Mouse (Mus musculus): ENCODE data around the gene Arhgef28. TPM values are rescaled to one million over a fixed set of nuclear protein-coding genes. Genes with fewer than 3 reads are reported as not detected.

Arhgef28 gene
- polyA plus RNA-seq, 1 experiment from 2014 or later = 9.9 TPM

- Histone ChIP-seq H3K27me3 (replicated peaks; ENCODE audit: control insufficient read depth, insufficient read depth, low read length) (no peaks in the 10 kb centered on the region), H3K9ac (ENCODE audit: low read length) (no peak overlapping the region), H3K4me3 (ENCODE audit: low read depth, low read length) (no peak overlapping the region), H3K36me3 (ENCODE audit: control insufficient read depth, insufficient read depth, low read length) (no peaks in the 10 kb centered on the region), H3K4me2 (ENCODE audit: low read length) (no peak overlapping the region), H3K9me3 (replicated peaks; ENCODE audit: control insufficient read depth, low read length) (no peaks in the 10 kb centered on the region), H3K4me1 (ENCODE audit: control insufficient read depth, insufficient read depth, low read length) (0 out of 2 replicates have a peak, but pooled peaks cover 2% of the 10 kb centered on the region), H3K27ac (ENCODE audit: low read depth, low read length) (no peak overlapping the region)
- WGBS = 64% methylated on average over 6 of the region's 6 CpGs
- no peak for DNase-seq (ENCODE audit: low spot score)
- ATAC-seq = no peak
These were observed 33.2 kb downstream of the Arhgef28 start for GRCm38 (mm10) chr13:98173008-98173407.

- no peak overlapping the region for H3K9ac ChIP-seq (ENCODE audit: low read length)
- no peak overlapping the region for H3K27ac ChIP-seq (ENCODE audit: low read depth, low read length)
- H3K36me3 ChIP-seq (ENCODE audit: control insufficient read depth, insufficient read depth, low read length) = no peaks in the 10 kb centered on the region
- WGBS = 66% methylated on average over 11 of the region's 11 CpGs
- H3K4me3 ChIP-seq (ENCODE audit: low read depth, low read length) = no peak overlapping the region
- H3K27me3 ChIP-seq (replicated peaks; ENCODE audit: control insufficient read depth, insufficient read depth, low read length) = no peaks in the 10 kb centered on the region
- ATAC-seq = no peak
- H3K9me3 ChIP-seq (replicated peaks; ENCODE audit: control insufficient read depth, low read length) = no peaks in the 10 kb centered on the region
- H3K4me1 ChIP-seq (ENCODE audit: control insufficient read depth, insufficient read depth, low read length) = 0 out of 2 replicates have a peak, but pooled peaks cover 2% of the 10 kb centered on the region
- no peak overlapping the region for H3K4me2 ChIP-seq (ENCODE audit: low read length)
- no peak for DNase-seq (ENCODE audit: low spot score)
These were observed 33.9 kb downstream of the Arhgef28 start for GRCm38 (mm10) chr13:98172365-98172764.

GRCm38 (mm10) chr13:98171706-98172105 is 34.5 kb downstream of the Arhgef28 start:
- Histone ChIP-seq H3K9me3 (replicated peaks; ENCODE audit: control insufficient read depth, low read length) (no peaks in the 10 kb centered on the region), H3K4me2 (ENCODE audit: low read length) (no peak overlapping the region), H3K9ac (ENCODE audit: low read length) (no peak overlapping the region), H3K4me1 (ENCODE audit: control insufficient read depth, insufficient read depth, low read length) (0 out of 2 replicates have a peak, but pooled peaks cover 2% of the 10 kb centered on the region), H3K27me3 (replicated peaks; ENCODE audit: control insufficient read depth, insufficient read depth, low read length) (no peaks in the 10 kb centered on the region), H3K4me3 (ENCODE audit: low read depth, low read length) (no peak overlapping the region), H3K36me3 (ENCODE audit: control insufficient read depth, insufficient read depth, low read length) (no peaks in the 10 kb centered on the region), H3K27ac (ENCODE audit: low read depth, low read length) (no peak overlapping the region)
- 88% methylated on average over 4 of the region's 4 CpGs for WGBS
- ATAC-seq (no peak), DNase-seq (ENCODE audit: low spot score) (no peak)

GRCm38 (mm10) chr13:98171257-98171656 is 35.0 kb downstream of the Arhgef28 start:
- H3K27ac ChIP-seq (ENCODE audit: low read depth, low read length) = no peak overlapping the region
- H3K4me3 ChIP-seq (ENCODE audit: low read depth, low read length) = no peak overlapping the region
- no peaks in the 10 kb centered on the region for H3K9me3 ChIP-seq (replicated peaks; ENCODE audit: control insufficient read depth, low read length)
- no peak overlapping the region for H3K4me2 ChIP-seq (ENCODE audit: low read length)
- H3K4me1 ChIP-seq (ENCODE audit: control insufficient read depth, insufficient read depth, low read length) = 0 out of 2 replicates have a peak, but pooled peaks cover 2% of the 10 kb centered on the region
- no peak; the same call in 1 of the 2 replicates for ATAC-seq
- peak; percentile 45 for DNase-seq (ENCODE audit: low spot score)
- H3K9ac ChIP-seq (ENCODE audit: low read length) = no peak overlapping the region
- no peaks in the 10 kb centered on the region for H3K27me3 ChIP-seq (replicated peaks; ENCODE audit: control insufficient read depth, insufficient read depth, low read length)
- WGBS = 85% methylated on average over 12 of the region's 12 CpGs
- no peaks in the 10 kb centered on the region for H3K36me3 ChIP-seq (ENCODE audit: control insufficient read depth, insufficient read depth, low read length)

GRCm38 (mm10) chr13:98164878-98165277 is 41.4 kb downstream of the Arhgef28 start:
- H3K9ac ChIP-seq (ENCODE audit: low read length) = no peak overlapping the region
- 63% methylated on average over 6 of the region's 6 CpGs for WGBS
- no peak for DNase-seq (ENCODE audit: low spot score)

GRCm38 (mm10) chr13:98161496-98161895 is 44.7 kb downstream of the Arhgef28 start:
- Histone ChIP-seq H3K9ac (ENCODE audit: low read length) (no peak overlapping the region), H3K4me2 (ENCODE audit: low read length) (no peak overlapping the region), H3K9me3 (replicated peaks; ENCODE audit: control insufficient read depth, low read length) (no peaks in the 10 kb centered on the region), H3K27me3 (replicated peaks; ENCODE audit: control insufficient read depth, insufficient read depth, low read length) (no peaks in the 10 kb centered on the region), H3K36me3 (ENCODE audit: control insufficient read depth, insufficient read depth, low read length) (no peaks in the 10 kb centered on the region), H3K4me3 (ENCODE audit: low read depth, low read length) (no peak overlapping the region), H3K27ac (ENCODE audit: low read depth, low read length) (no peak overlapping the region), H3K4me1 (ENCODE audit: control insufficient read depth, insufficient read depth, low read length) (no peaks in the 10 kb centered on the region)
- WGBS = 96% methylated on average over 8 of the region's 8 CpGs
- DNase-seq (ENCODE audit: low spot score) = no peak
- no peak for ATAC-seq

More at GRCm38 (mm10) chr13:98164878-98165277, 41.4 kb downstream of the Arhgef28 start:
- Histone ChIP-seq H3K4me3 (ENCODE audit: low read depth, low read length) (no peak overlapping the region), H3K4me2 (ENCODE audit: low read length) (no peak overlapping the region), H3K36me3 (ENCODE audit: control insufficient read depth, insufficient read depth, low read length) (no peaks in the 10 kb centered on the region), H3K4me1 (ENCODE audit: control insufficient read depth, insufficient read depth, low read length) (no peaks in the 10 kb centered on the region), H3K27me3 (replicated peaks; ENCODE audit: control insufficient read depth, insufficient read depth, low read length) (no peaks in the 10 kb centered on the region), H3K9me3 (replicated peaks; ENCODE audit: control insufficient read depth, low read length) (no peaks in the 10 kb centered on the region), H3K27ac (ENCODE audit: low read depth, low read length) (no peak overlapping the region)
- ATAC-seq = no peak

- H3K4me2 ChIP-seq (ENCODE audit: low read length) = no peak overlapping the region
- no peak overlapping the region for H3K4me3 ChIP-seq (ENCODE audit: low read depth, low read length)
- WGBS = 11% methylated on average over 7 of the region's 7 CpGs
- H3K36me3 ChIP-seq (ENCODE audit: control insufficient read depth, insufficient read depth, low read length) = no peaks in the 10 kb centered on the region
- H3K4me1 ChIP-seq (ENCODE audit: control insufficient read depth, insufficient read depth, low read length) = no peaks in the 10 kb centered on the region
- H3K27ac ChIP-seq (ENCODE audit: low read depth, low read length) = no peak overlapping the region
- no peak overlapping the region for H3K9ac ChIP-seq (ENCODE audit: low read length)
- ATAC-seq = no peak
- H3K9me3 ChIP-seq (replicated peaks; ENCODE audit: control insufficient read depth, low read length) = no peaks in the 10 kb centered on the region
- DNase-seq (ENCODE audit: low spot score) = peak; percentile 35
- H3K27me3 ChIP-seq (replicated peaks; ENCODE audit: control insufficient read depth, insufficient read depth, low read length) = no peaks in the 10 kb centered on the region
These were observed 49.6 kb downstream of the Arhgef28 start for GRCm38 (mm10) chr13:98156656-98157055.

- H3K27ac ChIP-seq (ENCODE audit: low read depth, low read length) = no peak overlapping the region
- WGBS = 93% methylated on average over 8 of the region's 8 CpGs
These were observed 53.5 kb downstream of the Arhgef28 start for GRCm38 (mm10) chr13:98152759-98153158.

GRCm38 (mm10) chr13:98147532-98147931 is 58.7 kb downstream of the Arhgef28 start:
- H3K36me3 ChIP-seq (ENCODE audit: control insufficient read depth, insufficient read depth, low read length) = no peaks in the 10 kb centered on the region
- no peak overlapping the region for H3K9ac ChIP-seq (ENCODE audit: low read length)
- ATAC-seq = no peak
- H3K4me2 ChIP-seq (ENCODE audit: low read length) = no peak overlapping the region
- H3K4me3 ChIP-seq (ENCODE audit: low read depth, low read length) = no peak overlapping the region
- H3K27me3 ChIP-seq (replicated peaks; ENCODE audit: control insufficient read depth, insufficient read depth, low read length) = no peaks in the 10 kb centered on the region
- H3K27ac ChIP-seq (ENCODE audit: low read depth, low read length) = no peak overlapping the region
- H3K9me3 ChIP-seq (replicated peaks; ENCODE audit: control insufficient read depth, low read length) = no peaks in the 10 kb centered on the region
- no peaks in the 10 kb centered on the region for H3K4me1 ChIP-seq (ENCODE audit: control insufficient read depth, insufficient read depth, low read length)
- DNase-seq (ENCODE audit: low spot score) = no peak
- 64% methylated on average over 5 of the region's 5 CpGs for WGBS

More at GRCm38 (mm10) chr13:98152759-98153158, 53.5 kb downstream of the Arhgef28 start:
- no peak for DNase-seq (ENCODE audit: low spot score)
- Histone ChIP-seq H3K4me1 (ENCODE audit: control insufficient read depth, insufficient read depth, low read length) (no peaks in the 10 kb centered on the region), H3K4me3 (ENCODE audit: low read depth, low read length) (no peak overlapping the region), H3K9ac (ENCODE audit: low read length) (no peak overlapping the region), H3K9me3 (replicated peaks; ENCODE audit: control insufficient read depth, low read length) (no peaks in the 10 kb centered on the region), H3K4me2 (ENCODE audit: low read length) (no peak overlapping the region), H3K27me3 (replicated peaks; ENCODE audit: control insufficient read depth, insufficient read depth, low read length) (no peaks in the 10 kb centered on the region), H3K36me3 (ENCODE audit: control insufficient read depth, insufficient read depth, low read length) (no peaks in the 10 kb centered on the region)
- no peak for ATAC-seq
